Mouse (Mus musculus) G1E (cell line): ENCODE data around the gene Plagl2. TPM values are rescaled to one million over a fixed set of nuclear protein-coding genes. Genes with fewer than 3 reads are reported as not detected.

Experiments used
- ATAC-seq: 2 replicates; pipeline ENCODE4 v1.8.0; 2016; ENCODE audit warnings: mild to moderate bottlenecking; ENCODE audit not compliant: insufficient number of reproducible peaks, poor library complexity, low FRiP score, severe bottlenecking; ENCODE audit errors: extremely low read depth
- DNase-seq: peaks from one replicate; pipeline ENCODE4 v3.0.0; 2012; ENCODE audit warnings: low spot score
- H3K27me3 ChIP-seq: 2 replicates; pipeline ENCODE4 v1.6.1; 2012; ENCODE audit warnings: mild to moderate bottlenecking, low read length, inconsistent platforms; ENCODE audit not compliant: insufficient read depth
- H3K36me3 ChIP-seq: replicated peaks from 2 replicates; pipeline ENCODE3; 2012; ENCODE audit warnings: mild to moderate bottlenecking, inconsistent platforms
- H3K4me1 ChIP-seq: 2 replicates; pipeline ENCODE4 v1.6.1; 2012; ENCODE audit warnings: low read depth, low read length, inconsistent platforms, mixed read lengths; ENCODE audit not compliant: insufficient read depth
- H3K4me3 ChIP-seq: 2 replicates; pipeline ENCODE4 v1.5.1; 2012; ENCODE audit warnings: low read depth, mild to moderate bottlenecking, inconsistent platforms, low read length, moderate library complexity, mixed read lengths
- H3K9me3 ChIP-seq: replicated peaks from 2 replicates; pipeline ENCODE4 v1.6.1; 2012; ENCODE audit warnings: inconsistent platforms
- CTCF ChIP-seq: IDR thresholded peaks from 2 replicates; pipeline ENCODE4 v1.5.1; 2012; ENCODE audit warnings: low read depth, low read length, inconsistent platforms, mixed read lengths
- GATA1 ChIP-seq: IDR thresholded peaks from 2 replicates; pipeline ENCODE4 v1.6.1; 2012; ENCODE audit warnings: borderline replicate concordance, low read length, inconsistent platforms, mixed read lengths
- GATA2 ChIP-seq: IDR thresholded peaks from 2 replicates; pipeline ENCODE4 v1.6.1; 2012; ENCODE audit warnings: low read depth, low read length, inconsistent platforms, borderline replicate concordance
- POLR2AphosphoS5 ChIP-seq: IDR thresholded peaks from 2 replicates; pipeline ENCODE4 v1.6.1; 2012; ENCODE audit warnings: low read depth, low read length, inconsistent platforms; ENCODE audit not compliant: insufficient replicate concordance
- TAL1 ChIP-seq: conservative IDR thresholded peaks from 2 replicates; pipeline ENCODE4 v1.6.1; 2012; ENCODE audit warnings: low read depth, low read length, inconsistent platforms, mixed read lengths
- polyA plus RNA-seq: library from polyadenylated mRNA; stranded (reverse); fragments of >175 nt; gene quantifications from 2 replicates; pipeline ENCODE4 v1.2.3, GENCODE M21; 2012
- total RNA-seq, 2 experiments: library from RNA; stranded (forward) in 1 of 2; stranded (reverse) in 1 of 2; fragments of 200-1000 nt in 1 of 2; fragments of >200 nt in 1 of 2; fragmentation: Nextera tagmentation in 1 of 2; gene quantifications; 2 replicates each; pipeline ENCODE4 v1.2.3; 2014 to 2017

The Plagl2 gene
- total and polyA plus RNA-seq, 3 experiments = 12.5 to 106 (median 35.9) TPM

DNA sequence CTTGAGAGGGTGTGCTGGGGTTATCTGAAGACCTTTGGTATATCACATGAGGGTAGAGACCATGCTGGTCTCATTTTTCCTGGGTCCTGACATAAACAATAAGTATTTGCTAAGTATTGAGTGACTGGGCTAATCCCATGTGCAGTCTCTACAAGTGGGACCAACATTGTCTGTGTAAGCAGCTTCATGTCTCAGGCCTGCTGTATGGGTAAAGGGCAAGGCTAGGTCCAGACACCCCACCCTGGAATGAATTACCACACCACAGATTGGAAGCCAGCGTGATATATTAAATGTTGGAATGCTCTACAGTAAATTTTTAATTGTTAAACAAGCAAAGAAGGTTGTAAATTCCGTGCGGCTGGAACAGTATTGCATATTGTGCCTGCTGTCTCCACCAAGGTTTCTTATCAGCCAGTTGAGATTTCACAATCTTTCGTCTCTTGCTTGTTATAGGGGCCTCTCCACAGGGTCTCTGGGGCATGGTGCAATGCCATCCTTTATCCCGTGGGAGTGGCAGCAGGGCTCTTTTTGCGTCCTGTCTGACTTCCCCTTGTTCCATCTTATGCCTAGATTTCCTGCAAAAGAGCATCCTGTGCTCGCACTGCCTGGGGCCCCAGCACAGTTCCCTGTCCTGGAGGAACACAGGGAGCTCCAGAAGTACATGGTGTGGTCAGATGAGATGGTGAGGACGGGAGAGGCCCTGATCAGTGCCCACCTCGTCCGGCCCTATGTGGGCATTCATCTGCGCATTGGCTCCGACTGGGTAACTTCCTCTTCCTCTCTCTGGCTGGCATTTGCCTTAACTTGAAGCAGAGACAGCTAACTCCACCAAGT is 18.0 kb upstream of the Plagl2 start:
- TF ChIP-seq TAL1 (no peak), POLR2AphosphoS5 (no peak), GATA1 (no peak), CTCF (no peak), GATA2 (no peak)
- ATAC-seq (no peak), DNase-seq (no peak)
- no peaks in the 10 kb centered on the region for H3K9me3 ChIP-seq
- peaks cover 76% of the 10 kb centered on the region for H3K4me1 ChIP-seq
- H3K36me3 ChIP-seq = peaks cover 66% of the 10 kb centered on the region
- H3K4me3 ChIP-seq = peak overlapping the region; percentile 63; the same call in 1 of the 2 replicates
- H3K27me3 ChIP-seq = no peaks in the 10 kb centered on the region

DNA sequence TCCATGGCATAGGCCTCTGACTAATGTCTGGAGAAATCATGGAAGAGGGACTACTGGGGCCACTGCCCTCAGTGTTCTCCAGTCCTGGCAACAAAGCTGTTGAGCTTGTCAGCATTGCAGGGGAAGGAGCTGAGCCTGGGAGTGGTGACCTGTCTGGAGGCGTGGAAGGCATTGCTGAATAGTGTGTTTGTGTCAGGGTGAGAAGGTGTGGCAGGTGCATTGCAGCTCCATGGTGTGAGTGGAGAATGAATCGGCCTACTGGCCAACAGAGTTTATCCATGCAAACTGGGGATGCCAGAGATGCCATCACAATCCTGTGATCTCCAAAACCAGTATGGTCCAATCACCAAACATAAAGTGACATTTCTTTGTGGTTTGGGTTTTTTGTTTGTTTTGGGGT is 15.4 kb upstream of the Plagl2 start:
- TF ChIP-seq POLR2AphosphoS5 (no peak), TAL1 (no peak), CTCF (no peak), GATA2 (no peak), GATA1 (no peak)
- ATAC-seq = no peak
- peaks cover 66% of the 10 kb centered on the region for H3K36me3 ChIP-seq

DNA sequence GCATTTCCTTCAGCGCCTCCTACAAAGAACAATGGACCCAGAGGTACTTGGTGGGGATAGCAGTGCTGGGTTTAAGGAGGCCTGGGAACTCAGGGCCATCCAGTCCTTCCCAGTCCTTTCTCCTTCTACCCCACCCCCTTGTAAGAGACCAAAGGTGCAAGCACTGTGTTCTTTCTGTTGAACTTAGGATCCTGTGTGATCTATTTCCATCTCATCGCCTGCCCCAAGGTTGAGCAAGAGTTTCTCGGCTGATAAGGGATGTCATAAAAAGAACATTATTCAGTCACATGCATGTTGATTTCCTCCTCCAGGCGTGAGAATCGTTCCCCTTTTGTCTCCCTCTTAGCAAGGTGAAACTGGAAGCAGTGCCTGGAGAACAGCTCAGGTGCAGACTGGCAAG is 8.5 kb upstream of the Plagl2 start:
- ATAC-seq = no peak
- no peak for TF ChIP-seq POLR2AphosphoS5
- TF ChIP-seq CTCF = no peak
- TF ChIP-seq TAL1 = no peak
- no peak for TF ChIP-seq GATA2
- peaks cover 79% of the 10 kb centered on the region for H3K36me3 ChIP-seq

More for the DNA sequence above, 15.4 kb upstream of the Plagl2 start:
- DNase-seq = no peak
- H3K9me3 ChIP-seq = no peaks in the 10 kb centered on the region
- no peaks in the 10 kb centered on the region for H3K27me3 ChIP-seq
- peaks cover 54% of the 10 kb centered on the region for H3K4me1 ChIP-seq
- H3K4me3 ChIP-seq = no peak overlapping the region

DNA sequence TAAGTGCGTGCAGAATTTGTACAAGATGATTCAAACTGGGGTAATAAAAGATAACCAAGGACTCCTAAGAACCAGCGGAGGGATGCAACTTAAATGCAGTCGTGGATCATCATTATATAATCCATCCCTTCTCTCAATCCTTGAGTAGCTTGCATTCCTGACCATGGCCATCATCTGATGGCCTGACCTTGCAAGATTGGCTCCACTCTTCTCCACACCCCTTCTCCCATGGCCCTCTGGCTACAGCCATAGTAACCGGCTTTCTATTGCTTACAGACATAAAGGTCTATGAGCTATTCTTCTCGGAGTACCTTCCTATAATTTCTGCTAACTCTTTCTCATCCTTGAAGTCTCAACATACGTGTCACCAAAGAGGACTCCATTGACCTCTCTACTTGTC is 930 bp upstream of the Plagl2 start:
- peaks cover 57% of the 10 kb centered on the region for H3K4me1 ChIP-seq

More for the DNA sequence above, 8.5 kb upstream of the Plagl2 start:
- Histone ChIP-seq H3K27me3 (no peaks in the 10 kb centered on the region), H3K4me3 (no peak overlapping the region), H3K9me3 (no peaks in the 10 kb centered on the region), H3K4me1 (peaks cover 29% of the 10 kb centered on the region)
- no peak for DNase-seq

DNA sequence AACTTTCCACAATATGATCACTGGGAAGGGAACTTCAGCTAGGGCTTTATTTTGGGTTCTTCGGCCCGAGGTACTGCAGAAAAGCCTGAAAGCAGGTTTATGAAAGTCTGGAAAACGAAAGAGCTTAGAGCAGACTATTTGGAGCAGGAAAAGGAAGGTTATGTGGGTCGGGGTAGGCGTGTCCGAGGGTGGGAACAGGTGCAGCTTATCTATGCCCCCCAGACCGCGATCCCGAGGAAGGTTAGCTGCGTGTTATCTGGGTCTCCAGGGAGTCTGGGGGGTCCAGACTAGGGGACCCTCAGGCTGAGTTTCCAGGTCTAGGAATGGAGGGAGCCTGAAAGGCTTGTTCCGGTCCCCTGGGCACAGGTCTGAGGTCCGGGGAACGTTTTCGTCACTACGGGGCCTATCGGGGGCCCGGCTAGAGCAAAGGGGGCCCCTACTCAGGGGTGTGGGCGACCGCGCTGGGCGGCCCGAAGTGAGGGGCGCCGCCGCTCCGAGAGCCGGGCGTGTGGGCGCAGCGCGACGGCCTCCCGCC is 458 bp downstream of the Plagl2 start:
- ATAC-seq (peak; percentile 61), DNase-seq (peak; percentile 62)
- Histone ChIP-seq H3K4me1 (peaks cover 65% of the 10 kb centered on the region), H3K4me3 (peak overlapping the region; percentile 88), H3K27me3 (no peaks in the 10 kb centered on the region), H3K36me3 (peaks cover 61% of the 10 kb centered on the region), H3K9me3 (no peaks in the 10 kb centered on the region)
- TF ChIP-seq GATA2 (no peak), CTCF (no peak), TAL1 (peak; percentile 91), GATA1 (no peak), POLR2AphosphoS5 (0 out of 2 replicates have a peak, but pooled peaks have one; percentile 73)

More for the DNA sequence above, 930 bp upstream of the Plagl2 start:
- H3K9me3 ChIP-seq = no peaks in the 10 kb centered on the region
- ATAC-seq (no peak), DNase-seq (no peak)
- TF ChIP-seq POLR2AphosphoS5 (no peak), TAL1 (no peak), CTCF (no peak), GATA1 (no peak), GATA2 (no peak)
- H3K27me3 ChIP-seq = no peaks in the 10 kb centered on the region
- H3K4me3 ChIP-seq = peak overlapping the region; percentile 88
- peaks cover 53% of the 10 kb centered on the region for H3K36me3 ChIP-seq

DNA sequence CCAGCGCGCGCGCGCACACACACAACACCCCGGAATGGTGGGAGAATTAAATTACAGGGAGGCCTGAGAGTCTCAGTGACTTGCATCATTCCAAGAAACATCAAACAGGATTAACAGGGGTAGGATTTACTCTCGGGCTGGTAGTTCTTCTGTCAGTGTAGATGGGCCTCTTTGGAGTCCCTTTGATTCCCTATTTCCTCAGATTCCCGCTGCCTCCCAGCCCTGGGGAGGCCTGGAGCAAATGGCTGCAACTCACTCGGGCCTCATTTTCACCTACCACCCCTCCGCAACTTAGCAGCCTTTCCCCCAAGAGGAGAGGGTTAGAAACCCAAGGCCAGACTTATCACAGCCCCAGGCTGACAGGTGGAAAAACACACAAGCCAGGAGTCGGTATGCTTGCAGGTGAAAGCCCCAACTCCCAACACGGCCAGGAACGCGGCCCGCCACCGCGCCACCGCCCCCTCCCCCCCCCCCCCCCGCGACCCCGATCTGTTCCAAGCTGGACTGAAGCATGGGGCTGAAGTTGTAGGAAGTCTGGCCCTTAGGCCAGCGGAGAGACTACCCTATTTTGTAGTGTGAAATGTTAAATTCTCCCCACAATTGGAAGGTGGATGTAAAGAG is 1.3 kb downstream of the Plagl2 start:
- Histone ChIP-seq H3K4me1 (peaks cover 64% of the 10 kb centered on the region), H3K4me3 (peak overlapping the region; percentile 88), H3K9me3 (no peaks in the 10 kb centered on the region), H3K27me3 (no peaks in the 10 kb centered on the region), H3K36me3 (peaks cover 61% of the 10 kb centered on the region)
- ATAC-seq (no peak), DNase-seq (no peak)
- no peak for TF ChIP-seq GATA2
